Mouse (Mus musculus): ENCODE measurements at regions not wholly inside any gene's neighbourhood (a gene's known extent, or its start where the extent isn't known, plus 50 kb on each side); places are given as distances from the start of the nearest gene placed in this dataset.

DNA sequence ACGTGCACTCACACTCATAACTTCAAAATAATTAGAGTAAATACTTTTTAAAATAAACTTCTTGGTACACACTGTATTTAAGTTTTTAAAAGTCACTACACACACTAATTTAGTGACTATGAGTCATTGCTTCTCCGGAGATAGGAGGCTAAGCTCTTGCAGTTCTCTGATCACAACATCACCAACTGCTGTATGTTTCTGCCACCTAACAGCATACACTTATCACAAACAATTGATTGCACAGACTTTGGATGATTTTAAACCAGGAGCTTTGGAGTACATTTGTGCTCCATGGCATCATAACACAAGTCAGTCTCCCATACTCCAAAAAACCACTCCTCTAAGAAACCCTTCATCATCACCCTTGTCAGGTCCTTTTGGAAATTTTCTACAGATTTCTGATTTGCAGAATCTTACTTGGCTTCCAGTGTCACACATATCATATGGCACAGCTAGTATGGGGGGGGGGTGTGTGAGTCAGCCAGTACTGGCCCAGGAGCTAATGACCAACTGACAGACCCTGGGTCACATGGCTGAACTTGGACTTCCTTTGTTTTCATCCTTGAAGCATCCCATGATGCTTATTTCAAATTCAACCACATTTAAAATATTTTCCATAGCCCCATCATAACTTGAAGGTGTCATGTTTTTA is 179.1 kb upstream of the Tmtc1 start:
- TF ChIP-seq CTCF (IDR thresholded peaks at IDR 0.05; ENCODE audit: low read depth) = no peak
- TF ChIP-seq EP300 (IDR thresholded peaks at IDR 0.05; ENCODE audit: low read depth) = no peak
